Mouse (Mus musculus) small intestine, adult 2 months (tissue): ENCODE measurements at regions not wholly inside any gene's neighbourhood (a gene's known extent, or its start where the extent isn't known, plus 50 kb on each side); places are given as distances from the start of the nearest gene placed in this dataset.

ENCODE experiments used
- CTCF ChIP-seq: fragments of 200-500 bp; IDR thresholded peaks from 2 replicates; pipeline ENCODE4 v1.5.1; 2012; ENCODE audit warnings: low read depth, mild to moderate bottlenecking, control low read depth, inconsistent platforms, low read length, moderate library complexity, mixed read lengths; ENCODE audit not compliant: insufficient replicate concordance, insufficient read length; ENCODE audit errors: extremely low read depth
- POLR2A ChIP-seq: fragments of 200-500 bp; IDR thresholded peaks from 2 replicates; pipeline ENCODE4 v1.6.1; 2012; ENCODE audit warnings: low read depth, mild to moderate bottlenecking, control low read depth, inconsistent platforms, low read length, moderate library complexity

DNA sequence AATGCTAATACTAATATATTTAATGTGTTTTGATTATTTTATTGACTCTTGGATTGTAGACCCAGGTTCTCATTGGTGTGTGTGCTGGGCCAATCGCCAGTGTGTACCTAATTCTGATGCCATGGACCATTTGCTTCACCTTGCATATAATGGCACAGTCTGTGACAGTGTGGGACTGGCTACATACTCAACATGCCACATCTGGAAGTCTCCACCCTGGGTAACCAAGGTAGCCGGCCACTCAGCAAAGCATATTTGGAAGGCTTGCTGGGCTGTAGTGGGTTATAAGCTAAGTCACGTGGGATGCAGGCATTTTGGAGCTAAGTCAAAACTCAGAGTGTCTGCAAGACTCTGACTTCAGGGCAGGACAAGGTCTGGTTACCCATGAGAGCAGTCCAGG is 115.3 kb upstream of the 1700021F07Rik start:
- TF ChIP-seq CTCF = no peak
- no peak for TF ChIP-seq POLR2A
